Mouse (Mus musculus) T-helper 17 cell (primary cell): ENCODE data around the gene Slf2.

ENCODE experiments used
- in situ Hi-C, 2 experiments: fragments of 300-600 bp; cut with MboI, MseI; formaldehyde crosslinking; loops; 1 replicate in 1 of 2; 2 replicates in 1 of 2; pipeline ENCODE4 v1.15.1; 2025; ENCODE audit warnings: high pct_unique_total_duplicates in 2 of 2

Slf2 gene

DNA sequence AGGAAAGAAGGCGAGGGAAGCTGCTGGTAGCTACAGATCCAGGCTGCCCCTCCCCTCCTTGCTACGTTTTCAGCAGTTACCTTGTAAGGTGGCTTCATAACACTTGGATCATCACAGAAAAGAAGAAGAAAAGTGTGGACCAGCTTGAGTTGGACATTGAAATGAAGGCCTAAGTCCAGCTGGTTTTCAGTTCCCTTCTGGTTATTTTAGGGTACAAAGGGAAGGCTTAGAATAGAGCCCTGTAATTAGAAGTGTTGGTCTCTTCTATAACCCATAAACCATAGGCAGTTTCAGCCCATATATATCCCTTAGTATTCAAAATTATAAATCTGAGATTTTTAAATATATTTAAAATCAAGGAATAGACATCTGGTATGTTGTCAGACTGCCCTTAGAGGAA, 49.8 kb downstream of the Slf2 start:
- in situ Hi-C loops, result no loop called here

DNA sequence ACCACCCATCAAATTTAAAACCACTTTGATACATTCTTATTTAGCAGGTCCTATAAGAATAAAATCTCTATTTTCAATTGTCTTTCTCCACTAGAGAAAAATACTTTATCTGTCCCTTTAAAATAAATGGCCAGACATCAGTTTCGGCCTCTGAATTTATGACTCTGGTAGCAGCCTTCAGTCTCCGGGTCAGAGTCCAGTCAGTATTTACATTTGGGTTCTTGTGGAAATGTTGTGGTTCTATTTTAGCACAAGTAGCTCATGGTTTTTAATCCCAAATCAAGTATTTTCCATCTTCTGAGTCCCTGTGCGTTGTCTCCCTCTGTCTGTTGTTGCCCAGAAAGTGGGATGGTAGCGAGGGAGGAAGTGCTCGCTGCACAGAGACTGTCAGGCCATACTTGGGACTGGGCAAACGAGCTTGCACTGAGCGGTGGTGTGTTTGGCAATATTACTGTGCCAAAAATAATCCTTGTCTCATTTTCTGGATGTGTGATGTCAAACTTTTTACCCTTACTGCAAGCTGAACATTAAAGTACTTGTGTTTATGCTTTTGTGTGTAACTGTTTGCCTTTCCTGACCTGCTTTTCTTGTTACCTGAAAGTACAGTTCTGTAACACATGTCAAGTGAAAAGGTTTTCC, 51.6 kb downstream of the Slf2 start:
- in situ Hi-C loops, result no loop called here

DNA sequence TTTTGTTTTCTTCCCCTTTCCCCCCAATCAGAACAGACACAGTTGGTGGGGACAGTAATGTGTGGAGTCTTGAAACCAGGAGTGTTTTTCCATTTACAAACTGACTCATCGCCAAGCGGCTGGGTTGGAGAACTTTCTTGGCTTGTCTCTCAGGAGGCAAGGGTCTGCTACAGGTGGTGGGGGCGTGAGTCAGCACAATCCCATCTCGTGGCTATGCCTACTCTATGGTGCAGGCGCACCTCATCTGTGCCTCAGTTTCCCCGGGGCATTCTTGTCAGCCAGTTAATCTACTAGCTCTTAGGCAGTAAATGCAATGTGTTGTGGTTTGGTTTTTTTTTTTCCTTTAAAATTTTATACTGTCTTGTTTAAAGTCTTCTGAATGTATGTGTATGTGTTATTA, 52.4 kb downstream of the Slf2 start:
- in situ Hi-C loops, result no loop called here

DNA sequence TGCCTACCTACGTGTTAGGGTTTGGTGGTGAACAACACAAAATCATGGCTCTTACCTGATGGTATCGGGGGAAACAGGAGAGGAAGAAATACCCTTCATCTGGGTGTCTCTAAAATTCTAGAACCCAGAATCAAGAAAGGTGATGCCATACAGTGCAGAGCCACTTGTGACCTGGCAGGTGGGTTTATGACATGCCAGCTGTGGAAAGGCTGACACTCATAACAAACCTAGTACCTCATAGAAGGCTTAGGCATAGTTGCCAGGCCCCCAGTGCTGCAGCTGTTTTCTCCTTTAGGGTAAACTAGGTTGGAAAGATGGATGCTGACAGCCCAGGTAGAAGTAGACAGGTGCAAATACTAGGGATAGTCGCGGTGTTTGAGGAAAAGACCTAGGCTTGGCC, 53.5 kb downstream of the Slf2 start:
- in situ Hi-C loops, result no loop called here

DNA sequence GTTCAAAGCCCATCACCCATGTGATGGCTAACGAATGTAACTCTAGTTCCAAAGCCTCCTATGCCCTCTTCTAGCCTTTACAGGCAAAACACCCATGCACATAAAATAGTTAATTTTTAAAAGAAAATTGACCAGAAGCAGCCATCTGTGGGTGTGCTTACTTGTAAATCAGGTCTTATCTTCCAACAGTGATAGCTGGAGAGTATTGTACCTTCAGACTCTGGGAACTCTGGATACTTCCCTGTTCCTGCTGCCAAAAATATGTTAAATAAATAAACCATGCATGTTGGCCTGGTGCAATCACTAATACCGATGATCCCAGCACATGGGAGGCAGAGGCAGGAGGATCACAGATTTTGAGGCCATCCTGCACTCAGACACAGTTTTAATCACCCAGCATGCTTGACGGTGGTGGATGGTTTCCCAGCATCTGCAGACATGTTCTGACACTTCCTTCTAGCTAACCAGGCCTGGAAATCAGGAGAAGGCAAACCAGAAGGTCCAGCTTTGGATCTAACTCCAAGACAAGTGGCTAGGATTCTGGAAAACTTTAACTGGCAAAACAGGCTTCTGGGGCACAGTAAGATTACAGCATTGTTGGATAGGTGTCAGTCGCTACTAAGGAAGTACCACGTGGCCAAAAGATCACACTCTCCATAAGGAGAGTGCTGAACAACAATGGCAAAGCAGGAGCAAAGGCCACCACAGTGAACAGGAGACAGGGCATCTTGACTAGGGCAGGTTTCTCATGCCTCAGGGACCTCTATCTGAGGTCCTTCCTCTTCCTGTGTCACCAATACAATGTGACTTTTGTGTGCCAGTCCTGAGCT, 54.4 kb downstream of the Slf2 start:
- in situ Hi-C loops, result no loop called here

DNA sequence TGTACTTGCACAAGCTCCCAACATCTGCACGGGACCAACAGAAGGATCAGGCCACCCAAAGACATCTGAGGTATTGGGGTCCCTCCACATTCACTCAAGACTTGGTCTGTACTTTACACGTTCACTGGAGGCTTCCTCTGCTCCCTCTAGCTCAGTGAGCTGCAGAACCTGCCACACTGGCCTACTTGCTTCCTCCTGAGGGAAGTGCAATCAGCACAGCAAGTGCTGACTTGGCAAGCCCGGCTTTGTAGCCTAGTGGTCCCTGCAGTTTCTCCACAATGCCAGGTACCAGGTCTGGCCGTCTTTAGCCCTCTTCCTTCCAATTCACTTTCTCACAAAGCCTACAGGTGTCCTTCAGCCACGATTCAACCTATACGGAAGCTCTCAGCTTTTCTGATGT, 56.1 kb downstream of the Slf2 start:
- in situ Hi-C loops, result no loop called here

DNA sequence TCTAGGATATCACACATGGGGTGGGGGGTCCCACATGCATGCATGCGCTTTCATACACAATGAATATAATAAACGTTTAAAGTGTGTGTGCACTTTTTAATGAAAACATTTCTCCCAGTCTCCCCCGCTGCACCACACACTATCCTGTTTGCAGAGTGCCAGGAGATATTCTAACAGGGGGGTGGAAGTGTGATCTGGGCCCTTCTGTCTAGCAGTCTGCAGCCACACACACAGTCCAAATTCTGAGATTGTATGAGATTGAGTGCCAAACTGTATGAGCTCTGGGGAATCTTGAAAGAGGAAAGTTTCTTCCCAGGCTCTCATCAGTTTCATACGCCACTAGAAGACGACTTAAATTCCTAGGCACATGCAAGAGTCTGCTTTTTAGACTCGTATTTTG, 56.9 kb downstream of the Slf2 start:
- in situ Hi-C loops, result no loop called here

DNA sequence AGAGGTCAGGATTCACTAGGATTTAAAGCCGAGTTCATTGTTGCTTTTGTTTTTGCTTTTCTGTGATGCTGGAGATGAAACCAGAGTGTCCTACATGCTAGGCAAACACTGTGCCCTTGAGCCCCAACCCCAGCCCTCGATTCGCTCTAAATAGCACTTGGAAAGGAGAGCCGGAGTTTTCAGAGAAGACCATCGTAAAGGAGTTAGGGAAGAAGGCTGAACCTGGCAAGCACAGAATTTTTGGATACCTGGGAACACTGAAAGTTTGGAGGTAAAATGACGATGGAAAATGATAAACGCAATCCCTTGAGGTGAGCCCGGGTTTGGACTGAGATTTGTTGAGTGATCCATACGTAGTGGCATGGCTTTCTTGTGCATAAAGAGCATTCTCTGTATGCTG, 57.4 kb downstream of the Slf2 start:
- in situ Hi-C loops, result no loop called here

DNA sequence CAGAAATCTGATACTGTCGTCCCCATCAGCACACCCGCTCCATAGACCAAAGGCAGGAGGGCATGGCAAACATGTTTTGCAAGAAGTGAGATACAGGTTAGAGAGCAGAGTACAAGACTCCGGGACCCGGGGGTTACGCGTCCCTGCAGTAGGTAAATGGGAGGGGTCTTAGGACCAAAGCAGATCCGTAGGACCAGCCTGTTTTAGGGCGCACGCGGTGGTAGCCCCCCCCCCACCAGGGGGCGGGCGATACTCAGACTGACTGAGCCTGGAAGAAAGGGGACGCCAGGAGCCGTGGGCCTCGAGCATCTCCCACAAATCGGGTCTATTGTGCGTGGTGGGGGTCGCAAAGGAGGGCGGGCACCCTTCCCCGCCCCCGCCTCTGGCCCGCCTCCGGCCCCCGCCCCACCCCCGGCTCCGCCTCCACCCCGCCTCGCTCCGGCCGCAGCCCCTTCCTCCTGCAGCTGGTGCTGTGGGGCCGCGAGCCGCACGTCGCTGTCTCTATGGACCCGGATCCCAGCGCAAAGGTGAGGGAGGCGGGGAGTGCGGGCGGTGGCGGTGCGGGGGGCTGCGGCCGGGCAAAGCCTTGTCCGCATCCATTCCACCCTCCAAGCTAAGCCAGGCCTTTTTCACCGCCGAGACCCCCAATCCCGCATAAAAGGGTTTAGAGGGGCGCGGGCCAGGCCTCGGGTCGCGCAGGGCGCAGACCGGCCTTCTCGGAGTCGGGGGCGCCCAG, 58.0 kb downstream of the Slf2 start, which contains the start of gene Sema4g:
Sema4g (plus strand) TSS at position 271 of the 736 bp plus-strand sequence.
- in situ Hi-C loops, result no loop called here

DNA sequence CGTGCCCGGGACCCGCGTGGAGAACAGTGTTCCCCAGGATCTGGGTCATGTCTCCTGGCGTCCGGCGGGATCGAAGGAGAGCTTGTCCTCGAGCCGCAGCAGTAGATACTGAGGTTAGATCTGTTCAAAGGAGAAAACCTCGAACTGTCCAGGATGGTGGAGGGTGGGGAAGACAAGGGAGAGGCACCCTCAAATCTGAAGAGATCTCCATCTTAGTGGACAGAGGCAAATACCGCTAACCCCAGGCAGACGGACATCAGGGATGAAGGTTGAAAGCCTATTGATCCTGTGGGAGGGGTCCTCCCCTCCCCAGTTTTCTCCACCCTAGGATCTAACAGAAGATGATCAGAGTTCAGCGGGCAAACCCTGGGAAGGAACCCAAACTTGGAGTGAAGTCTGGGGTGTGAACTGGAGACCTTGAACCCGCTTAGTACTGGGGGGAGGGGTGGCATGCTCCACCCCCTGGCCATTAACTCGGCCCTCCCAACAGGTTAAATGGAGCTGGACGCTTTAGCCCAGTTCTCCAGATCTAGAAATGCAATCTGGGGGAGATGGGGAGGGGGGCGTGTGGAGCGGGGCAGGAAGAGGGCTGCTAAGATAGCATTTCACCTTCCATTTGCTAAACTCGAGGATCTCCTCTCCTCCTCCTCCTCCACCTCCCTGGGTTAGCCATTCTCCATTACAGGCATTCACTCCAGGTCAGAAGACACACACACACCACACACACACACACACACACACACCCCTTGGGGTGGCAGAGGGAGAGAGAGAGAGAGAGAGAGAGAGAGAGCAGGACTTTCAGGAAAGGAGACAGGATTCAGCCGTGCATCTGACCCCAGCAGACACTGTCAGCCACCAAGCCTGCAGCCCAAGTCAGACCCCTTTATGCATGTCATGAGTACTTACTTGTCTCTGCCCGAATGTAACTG, 58.9 kb downstream of the Slf2 start:
- in situ Hi-C loops, result loop anchor here in 1 of 2 experiments (10.0 kb wide), 1 partner anchor 55 kb away; the partner anchor contains the start of gene Slf2

DNA sequence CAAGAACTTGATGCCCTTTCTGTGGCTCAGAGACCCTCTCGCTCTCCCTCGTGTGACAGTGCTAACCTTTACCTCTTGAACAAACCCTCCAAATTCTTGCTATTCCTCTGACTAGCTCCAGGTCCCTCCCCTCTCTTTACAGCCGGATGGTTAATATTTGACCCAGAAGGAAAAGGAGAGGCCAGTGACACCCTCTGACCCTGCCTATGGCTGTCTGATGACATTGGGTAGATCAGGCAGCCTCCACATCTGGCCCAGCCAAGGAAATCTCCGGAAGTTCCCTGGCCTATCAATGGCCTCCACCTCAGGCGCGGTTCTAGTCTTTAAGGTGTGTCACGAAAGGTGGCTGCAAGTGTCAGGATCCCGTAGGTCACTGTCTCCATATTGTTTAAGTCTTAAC, 60.1 kb downstream of the Slf2 start:
- in situ Hi-C loops, result loop anchor here in 1 of 2 experiments (10.0 kb wide), 1 partner anchor 56 kb away; the partner anchor contains the start of gene Slf2

DNA sequence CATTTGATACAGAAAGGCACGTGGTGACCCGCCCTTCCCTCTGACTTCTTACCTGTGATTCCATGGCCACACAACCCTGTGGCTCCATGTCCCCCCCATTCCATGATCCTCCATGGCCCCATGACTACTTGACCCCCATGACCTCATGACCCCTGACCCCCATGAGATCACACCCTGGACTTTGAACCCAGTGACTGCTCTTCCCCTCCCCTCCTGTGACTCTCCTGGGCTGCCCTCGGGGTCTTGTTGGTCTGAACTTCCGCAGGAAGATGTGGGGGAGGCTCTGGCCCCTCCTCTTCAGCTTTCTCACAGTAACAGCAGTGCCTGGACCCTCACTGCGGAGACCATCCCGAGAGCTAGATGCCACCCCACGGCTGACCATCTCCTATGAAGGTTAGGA, 61.3 kb downstream of the Slf2 start:
- in situ Hi-C loops, result loop anchor here in 1 of 2 experiments (10.0 kb wide), 1 partner anchor 57 kb away; the partner anchor contains the start of gene Slf2

DNA sequence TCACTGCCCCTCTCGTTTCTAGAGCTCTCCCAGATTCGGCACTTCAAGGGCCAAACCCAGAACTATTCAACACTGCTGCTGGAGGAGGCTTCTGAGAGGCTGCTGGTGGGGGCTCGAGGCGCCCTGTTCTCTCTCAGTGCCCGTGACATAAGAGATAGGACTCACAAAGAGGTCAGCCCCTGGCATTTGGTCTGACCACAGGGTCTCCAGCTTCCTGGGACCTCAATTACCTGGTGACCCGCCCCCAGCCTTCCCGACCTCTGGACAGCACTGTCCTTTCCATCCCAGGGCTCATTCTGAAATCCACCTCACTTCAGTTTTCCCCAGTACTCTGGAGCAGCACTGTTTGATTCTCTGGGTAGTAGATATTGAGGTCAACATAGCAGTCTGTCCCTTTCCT, 61.8 kb downstream of the Slf2 start:
- in situ Hi-C loops, result loop anchor here in 1 of 2 experiments (10.0 kb wide), 1 partner anchor 58 kb away; the partner anchor contains the start of gene Slf2

DNA sequence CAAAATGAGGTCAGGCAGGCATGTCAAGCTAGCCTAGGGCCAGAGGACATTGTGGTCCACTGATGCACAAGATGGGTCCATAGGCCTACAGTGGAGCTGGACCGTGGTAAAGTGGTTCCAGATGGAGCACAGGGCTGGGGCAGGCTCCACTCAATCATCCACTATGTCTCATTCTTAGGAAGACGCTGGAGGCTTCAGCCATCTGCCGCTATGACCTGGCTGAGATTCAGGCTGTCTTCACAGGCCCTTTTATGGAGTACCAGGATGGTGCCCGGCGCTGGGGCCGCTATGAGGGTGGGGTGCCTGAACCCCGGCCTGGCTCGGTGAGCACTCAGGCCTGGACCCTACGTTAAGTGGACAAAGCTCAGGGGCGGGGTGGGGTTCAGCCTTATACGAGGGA, 66.8 kb downstream of the Slf2 start:
- in situ Hi-C loops, result loop anchor here in 1 of 2 experiments (10.0 kb wide), 1 partner anchor 63 kb away; the partner anchor contains the start of gene Slf2

DNA sequence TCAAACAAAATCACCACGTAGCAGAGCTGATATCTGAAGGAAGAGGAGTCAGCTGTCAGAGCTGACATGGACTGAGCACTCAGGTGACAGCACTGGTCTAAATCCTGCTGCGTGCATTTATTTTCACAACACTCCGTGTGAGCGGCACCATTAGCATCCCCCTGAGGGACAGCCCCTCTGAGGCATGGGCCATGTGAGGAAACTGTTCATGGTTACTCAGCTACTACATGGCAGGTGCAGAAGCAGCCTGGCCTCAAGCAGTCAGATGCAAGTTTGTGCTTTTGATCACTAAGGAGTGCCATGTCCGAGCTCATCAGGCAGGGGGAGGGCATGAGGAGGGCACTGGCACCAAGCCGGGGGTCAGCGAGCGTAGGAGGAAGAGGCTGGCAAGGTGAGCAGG, 68.7 kb downstream of the Slf2 start:
- in situ Hi-C loops, result loop anchor here in 1 of 2 experiments (10.0 kb wide), 2 partner anchors 65 to 1495 kb away; partner anchors contain the start of gene Slf2

DNA sequence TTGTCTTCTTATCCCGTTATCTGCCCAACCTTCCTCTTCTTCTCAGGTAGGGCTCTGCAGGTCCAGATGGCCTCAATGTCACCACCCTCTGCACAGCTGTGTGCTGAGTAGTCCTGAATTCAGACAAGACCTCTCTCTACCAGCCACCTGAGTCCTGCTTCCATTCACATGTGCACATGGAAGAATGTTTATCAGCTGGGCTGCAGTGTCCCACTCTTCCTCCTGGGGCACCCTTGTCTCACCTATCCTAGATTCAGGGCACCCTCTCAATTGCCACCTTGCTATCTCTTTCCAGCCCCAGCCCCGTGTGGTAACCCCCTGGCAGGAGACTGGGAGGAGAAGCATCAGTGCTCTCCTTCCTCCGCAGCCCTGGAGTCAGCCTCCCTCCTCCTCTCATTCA, 71.3 kb downstream of the Slf2 start:
- in situ Hi-C loops, result loop anchor here in 1 of 2 experiments (10.0 kb wide), 1 partner anchor 1498 kb away; no protein-coding TSS in a partner anchor

DNA sequence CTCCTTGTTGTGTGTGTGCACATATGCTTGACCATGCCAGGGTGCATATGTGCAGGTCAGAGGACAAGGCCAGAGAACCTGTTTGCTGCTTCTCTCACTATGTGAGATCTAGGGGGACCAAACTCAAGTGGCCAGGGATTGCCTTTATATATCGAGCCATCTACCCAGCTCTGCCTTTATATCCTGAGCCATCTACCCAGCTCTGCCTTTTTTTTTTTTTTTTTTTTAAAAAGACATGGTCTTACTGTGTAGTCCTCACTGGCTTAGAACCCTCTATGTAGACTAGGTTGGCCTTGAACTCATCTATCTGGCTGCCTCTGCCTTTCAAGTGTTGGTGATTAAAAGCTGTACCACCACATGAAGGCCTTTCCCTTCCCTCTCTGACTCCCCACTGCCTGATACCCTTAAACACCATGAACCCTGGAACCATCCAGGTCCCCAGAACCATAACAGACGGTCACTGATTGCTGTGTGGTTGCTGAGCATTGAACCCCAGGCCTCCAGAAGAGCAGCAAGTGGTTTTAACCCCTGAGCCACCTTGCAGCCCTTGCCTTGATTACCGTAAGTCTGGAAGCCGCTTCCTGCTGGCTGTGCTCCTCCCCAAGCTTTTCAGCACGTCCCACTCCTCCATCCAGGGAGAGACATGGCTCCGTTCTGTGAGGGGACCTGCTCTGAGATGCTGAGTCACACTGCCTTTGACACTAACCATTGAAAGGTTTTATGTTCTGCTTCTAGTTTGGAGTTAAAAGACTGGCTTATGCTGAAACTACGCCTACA, 73.0 kb downstream of the Slf2 start:
- in situ Hi-C loops, result loop anchor here in 1 of 2 experiments (10.0 kb wide), 1 partner anchor 1499 kb away; no protein-coding TSS in a partner anchor

DNA sequence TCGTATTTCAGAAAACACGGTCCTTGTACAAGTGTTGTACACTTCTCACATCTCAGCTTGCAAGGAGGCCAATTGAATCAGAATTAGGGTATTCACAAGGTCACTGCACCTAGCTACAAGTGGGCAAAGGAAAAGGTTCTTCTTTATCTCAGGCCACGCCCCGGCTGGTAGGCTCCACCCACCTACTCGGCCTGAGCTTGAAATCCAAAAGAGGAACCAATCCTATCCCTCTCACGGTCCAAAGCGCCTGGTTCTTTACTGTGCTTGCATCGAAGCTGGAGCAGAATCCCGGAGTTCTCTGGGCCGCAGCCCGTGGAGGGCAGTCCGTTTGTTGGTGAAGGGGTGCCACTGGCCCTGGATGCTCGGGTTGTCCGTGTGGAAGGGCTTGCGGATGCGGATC, 74.5 kb downstream of the Slf2 start, which contains the start of gene Twnk:
Twnk (plus strand) TSS at position 220 of the 400 bp plus-strand sequence.
- in situ Hi-C loops, result loop anchor here (5.0 to 10.0 kb wide), 2 partner anchors 72 to 1501 kb away; partner anchors contain the start of gene Kazald1 (in 1 of the 2)

DNA sequence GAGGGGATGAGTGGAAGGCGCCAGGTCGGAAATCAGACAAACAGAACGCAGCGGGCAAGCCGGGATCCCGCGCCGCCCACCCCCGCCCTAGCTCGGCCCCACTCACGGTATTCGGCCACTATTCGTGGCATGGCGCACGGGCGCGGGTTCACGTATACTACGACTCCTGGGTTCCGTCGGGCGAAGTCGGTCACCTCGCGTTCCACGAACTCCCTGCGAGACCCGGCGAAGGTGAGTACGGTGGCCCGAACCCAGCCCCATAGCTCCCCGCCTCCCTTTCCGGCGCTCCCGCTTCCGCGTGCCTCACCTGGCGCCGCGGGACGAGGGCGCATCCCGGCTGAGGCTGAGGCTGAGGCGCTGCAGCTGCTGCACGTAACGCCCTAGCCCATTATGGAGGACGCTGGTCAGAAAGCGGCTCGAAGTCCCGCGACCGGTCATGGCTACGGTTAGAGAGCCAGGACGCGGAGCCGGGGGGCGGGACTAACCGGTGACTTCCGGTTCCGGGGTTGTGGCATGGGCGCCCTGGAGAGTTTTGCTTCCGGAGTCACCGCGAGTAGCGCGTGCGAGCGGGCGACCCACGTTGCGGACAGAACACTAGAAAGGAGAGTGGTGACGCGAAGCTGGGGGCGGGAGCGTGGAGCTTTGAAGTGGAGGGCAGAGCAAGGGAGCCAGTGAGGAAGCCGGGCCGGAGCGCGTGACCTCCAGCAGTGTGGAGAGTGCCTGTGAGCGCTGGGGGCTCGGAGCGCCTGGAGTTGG, 75.2 kb downstream of the Slf2 start, which contains the start of gene Mrpl43:
Mrpl43 (minus strand) TSS at position 486 of the 756 bp plus-strand sequence.
- in situ Hi-C loops, result loop anchor here (5.0 to 10.0 kb wide), 2 partner anchors 71 to 1501 kb away; partner anchors contain the start of gene Kazald1 (in 1 of the 2)
